Mouse (Mus musculus) thymus, adult 18-20 months (tissue): ENCODE measurements at regions not wholly inside any gene's neighbourhood (a gene's known extent, or its start where the extent isn't known, plus 50 kb on each side); places are given as distances from the start of the nearest gene placed in this dataset.

ENCODE experiments used
- DNase-seq, 2 experiments: peaks; one replicate each; pipeline ENCODE4 v3.0.0; 2022; ENCODE audit warnings: mixed read lengths in 2 of 2

DNA sequence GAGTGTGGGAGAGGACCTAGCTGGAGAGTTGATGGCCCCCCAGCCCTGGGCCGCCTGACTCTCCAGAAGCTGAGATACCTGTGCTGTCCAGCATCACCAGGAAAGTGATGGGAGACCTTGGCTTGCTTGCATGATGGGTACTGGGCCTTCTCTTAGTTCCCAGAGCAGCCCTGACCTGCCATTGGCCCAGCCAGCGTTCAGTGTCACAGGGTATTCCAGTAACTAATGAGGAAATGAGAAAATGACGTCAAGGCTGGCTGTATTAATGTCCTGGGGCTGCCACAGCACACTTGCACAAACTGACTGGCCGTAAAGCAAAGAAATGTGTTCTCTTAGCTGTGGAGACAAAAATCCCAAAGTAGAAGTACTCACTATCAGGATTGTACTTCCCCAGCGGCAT lies 307.5 kb downstream of the Tbc1d1 start:
- no peak for DNase-seq

DNA sequence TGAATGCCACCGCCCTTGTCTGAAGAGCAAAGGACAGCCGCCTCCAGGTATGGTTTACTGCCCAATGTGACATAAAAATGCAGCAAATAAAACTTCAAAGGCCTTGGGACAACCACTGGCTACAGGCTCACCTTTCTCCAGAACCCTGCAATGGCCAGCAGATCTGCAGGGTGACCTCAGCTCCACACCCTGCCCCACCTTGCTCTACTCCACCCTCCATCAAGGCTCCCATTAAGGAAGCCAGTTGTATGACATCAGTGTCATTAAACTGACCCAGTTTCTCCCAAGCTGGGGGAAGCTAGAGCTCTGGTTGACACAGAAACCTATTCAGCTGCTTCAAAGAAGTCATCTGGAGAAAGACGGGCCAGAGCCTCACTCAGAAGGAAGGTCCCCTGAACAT lies 310.2 kb downstream of the Tbc1d1 start:
- no peak for DNase-seq

DNA sequence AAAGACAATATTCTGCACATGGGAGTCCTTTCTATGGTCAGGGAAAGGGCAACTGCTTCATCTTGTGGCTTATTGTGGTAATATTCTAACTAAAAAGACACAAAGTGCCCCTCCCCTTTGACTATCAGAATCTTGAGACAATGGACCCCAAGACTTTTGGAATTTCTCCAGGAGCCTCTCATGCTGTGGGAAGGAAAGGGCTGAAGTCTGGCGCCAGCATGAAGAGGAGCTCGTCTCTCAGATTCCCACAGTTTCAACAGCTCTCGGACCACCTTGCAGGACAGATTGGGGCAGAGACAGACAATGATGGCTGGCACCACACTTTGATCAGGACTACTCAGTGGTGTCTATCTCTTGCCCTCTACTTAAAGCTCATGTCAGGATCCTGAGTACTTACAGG lies 311.8 kb downstream of the Tbc1d1 start:
- no peak for DNase-seq

DNA sequence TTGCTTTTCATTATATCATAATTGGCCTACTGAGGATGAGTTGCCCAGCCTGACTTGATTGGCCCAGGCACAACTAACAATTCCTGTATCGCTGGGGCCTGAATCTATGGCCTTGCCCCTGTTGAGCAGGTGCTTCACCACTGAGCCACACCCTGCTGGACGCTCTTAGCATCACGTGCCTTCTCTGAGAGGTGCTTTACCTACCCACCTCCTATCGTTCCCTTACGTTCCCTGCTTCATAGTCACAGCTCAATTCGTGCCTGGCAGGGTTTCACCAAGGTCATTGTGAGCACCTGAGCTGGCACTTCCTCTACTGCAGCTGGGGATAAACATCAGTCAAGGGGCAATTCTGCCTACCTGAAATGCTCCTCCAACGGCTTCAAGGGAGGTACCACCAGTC lies 312.2 kb downstream of the Tbc1d1 start:
- DNase-seq: no peak

DNA sequence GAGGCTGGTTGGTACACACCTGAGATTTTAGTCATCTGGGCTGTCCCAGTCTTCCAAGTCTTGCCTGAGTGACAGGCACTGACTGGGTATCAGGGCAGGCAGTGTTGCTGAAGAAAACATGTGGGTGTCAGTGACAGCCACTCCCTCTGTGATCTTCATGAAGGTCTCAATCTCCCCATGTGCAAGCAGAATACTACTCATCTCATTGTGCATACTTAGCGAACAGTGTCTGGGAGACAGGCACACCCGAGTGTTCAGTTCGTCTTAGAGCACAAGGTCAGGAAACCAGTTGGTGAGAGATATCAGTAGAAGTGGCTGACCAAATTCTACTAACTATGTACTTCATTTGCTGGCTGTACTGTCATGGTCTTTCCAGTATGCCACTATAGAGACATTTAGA lies 315.9 kb downstream of the Tbc1d1 start:
- DNase-seq: no peak

DNA sequence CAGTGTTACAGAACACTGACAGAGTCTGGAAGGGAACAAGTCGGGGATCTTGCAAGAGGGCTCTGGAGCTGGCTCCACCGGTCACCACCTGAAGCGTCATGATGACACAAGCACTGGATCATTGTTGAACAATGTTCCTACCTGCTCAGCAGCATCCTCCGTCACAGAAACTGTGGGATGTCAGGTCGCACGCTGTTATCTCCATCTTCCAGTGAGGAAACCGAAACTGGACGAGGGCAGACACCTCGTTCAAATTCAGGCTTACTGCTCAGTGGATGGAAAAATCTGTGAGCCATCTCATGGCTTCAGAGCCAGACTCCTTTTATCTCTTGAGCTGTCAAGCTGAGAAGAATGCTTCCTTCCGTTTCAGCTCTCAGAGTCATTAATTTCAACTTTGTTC lies 316.3 kb downstream of the Tbc1d1 start:
- no peak for DNase-seq

DNA sequence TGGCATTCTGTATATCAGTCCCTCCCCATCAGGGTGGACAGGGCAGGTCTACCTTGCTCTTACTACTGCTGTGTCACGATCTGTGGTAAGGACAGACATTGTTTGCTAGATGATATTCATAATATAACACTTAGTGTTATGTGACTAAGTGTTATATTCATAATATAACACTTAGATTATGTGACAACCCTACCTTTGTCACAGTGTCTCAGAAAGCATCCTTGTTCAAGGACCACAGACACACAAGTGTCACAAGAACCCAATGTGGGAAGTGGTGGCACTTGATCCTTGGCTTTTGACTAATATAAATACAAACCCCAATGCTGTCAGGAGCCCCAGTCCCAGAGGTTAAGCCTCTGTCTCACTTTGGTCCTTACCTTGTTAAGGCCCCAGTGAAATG lies 318.8 kb downstream of the Tbc1d1 start:
- no peak for DNase-seq

DNA sequence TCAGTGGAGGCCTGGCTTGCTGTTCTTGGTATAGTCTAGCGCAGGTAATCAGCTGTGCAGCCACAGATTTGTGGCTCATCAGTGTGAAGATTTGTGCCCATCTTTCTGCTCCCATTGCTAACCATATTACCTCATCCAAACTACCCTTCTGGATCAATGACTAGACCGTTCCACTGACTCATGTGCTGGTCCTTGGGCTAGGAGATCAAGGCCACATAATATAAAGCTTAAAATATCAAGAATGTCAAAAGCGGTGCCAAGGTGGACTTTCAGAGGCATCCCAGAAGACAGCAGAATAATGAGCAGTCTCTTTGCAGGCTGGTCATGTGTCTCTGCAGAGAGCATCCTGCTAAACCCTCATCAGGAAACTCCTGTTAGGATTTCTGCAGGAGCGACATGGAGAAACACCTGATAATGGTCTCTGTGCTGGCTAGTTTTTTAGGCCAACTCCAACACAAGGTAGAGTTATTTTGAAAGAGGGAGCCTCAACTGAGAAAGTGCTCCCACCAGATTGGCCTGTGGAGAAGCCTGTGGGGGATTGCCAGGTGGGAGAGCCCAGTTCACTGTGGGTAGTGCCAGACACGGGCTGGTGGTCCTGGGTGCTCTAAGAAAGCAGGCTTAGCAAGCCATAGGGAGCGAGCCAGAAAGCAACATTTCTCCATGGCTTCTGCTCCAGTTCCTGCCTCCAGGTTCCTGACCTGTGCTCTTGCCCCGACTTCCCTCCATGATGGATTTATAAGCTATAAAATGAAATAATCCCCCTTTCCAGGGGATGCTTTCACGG lies 319.8 kb downstream of the Tbc1d1 start:
- no peak for DNase-seq

DNA sequence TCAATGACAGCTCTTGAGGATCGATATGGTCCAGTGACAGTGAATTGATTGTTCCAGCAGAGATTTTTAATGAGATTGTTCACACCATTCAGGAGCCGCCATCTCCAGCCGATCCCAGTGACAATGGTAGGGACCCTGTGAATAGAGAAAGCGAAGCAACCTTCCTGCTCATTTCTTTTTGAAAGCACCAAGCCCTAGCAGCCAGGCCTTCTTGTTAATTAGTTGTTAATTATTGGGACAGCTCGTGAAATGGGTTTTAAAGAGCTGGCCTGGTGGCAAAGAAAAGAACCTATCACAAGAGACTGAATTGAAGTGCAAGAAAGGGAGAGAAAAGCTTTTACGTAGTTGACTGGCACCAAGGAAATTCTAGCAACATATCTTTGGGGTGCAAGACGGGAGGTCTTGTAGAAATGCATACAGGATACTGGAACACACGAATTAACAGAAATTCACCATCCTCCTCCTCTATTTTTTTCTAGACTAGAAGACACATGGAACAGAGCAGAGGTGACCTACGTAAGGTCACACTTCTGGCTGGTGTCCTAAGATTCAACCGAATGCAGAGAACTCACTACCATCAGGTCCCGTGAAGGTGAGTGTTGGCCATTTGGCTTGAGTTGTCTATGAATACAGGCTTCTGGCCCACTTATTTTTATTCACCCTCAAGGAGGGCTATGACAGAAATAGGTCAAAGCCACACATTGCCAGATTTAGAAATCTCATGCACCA lies 320.7 kb downstream of the Tbc1d1 start:
- no peak for DNase-seq

DNA sequence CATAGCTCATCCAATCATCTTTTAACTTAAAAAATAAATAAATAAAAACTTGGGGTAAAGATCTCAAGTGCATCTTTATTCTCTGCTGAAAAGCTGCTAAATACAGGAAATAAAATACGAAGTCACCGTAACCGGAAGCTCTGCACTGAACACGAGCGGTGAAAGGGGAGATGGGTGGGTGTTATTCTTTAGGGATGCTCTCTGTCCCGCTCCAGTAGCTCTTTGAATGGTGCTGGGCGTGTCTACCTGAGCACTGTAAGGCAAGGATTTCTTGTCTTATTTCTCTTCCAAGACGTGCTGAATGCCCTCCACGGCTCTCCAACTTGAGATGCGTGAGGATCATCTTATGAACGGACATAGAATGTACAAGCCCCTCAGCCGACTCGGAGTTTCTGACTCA lies 322.0 kb downstream of the Tbc1d1 start:
- no peak for DNase-seq

DNA sequence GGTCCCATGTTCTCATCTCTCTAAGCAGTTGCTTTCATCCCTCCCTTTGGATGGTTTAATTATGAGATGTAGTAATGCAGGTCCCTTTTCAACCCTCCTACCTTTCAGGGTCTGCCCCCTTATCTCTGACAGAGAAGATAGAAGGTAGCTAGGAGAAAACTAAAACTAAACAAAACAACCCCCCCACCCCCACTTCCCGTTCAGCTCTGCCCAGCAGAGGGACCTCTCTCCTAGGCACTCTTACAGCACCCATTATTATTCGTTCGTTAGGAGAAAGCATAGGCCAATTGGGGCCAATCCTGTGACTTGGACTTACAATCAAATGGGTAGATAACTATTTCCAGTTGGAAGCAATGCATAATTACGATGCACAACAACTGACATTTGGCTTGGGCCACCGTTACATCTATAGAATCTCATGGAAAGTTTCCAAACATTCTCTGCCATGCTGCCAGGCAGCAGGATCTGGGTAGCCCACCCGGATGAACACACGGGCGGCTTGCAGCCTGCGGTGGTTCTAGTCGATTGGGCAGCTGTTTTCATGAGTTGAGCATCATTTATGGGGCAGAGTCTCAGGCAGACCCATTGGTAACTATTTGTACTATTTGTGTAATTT lies 322.6 kb downstream of the Tbc1d1 start:
- DNase-seq: no peak

DNA sequence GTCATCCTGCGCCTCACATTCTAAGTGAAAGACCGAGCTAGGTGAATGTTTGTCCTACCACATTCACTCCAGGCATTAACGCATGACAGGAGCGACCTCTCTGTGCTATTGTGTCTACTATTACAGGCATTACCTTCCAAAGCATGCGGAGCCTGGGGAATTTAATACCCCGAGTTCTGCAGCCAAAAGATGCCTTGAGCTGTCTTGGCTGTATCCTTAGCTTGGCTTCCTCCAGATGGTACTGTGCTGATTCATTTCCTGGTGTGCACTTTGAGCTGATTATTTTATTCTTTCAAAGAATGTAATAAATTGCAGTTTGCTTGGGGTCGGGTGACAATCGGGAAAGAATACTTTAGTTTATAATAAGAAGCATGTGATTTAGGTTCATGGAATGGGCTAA lies 323.2 kb downstream of the Tbc1d1 start:
- DNase-seq: no peak

DNA sequence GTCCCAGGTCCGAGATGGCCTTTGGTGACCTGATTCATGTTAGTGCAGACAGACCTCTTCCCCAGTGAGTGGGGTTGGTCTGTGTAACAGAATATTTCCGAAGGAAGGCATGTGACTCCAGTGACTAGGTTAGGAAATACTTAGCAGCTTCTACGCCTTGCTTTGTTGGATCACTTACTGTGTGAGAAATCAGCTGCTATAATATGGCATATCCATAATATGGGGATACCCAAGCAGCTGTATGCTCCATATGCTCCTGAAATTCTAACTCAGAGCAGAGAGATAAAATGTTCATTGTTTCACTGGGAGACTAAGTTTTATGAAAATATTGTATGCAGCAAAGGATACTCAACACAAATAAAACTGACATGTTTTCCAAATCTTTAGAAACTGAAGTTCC lies 318.1 kb upstream of the Klf3 start:
- no peak for DNase-seq

DNA sequence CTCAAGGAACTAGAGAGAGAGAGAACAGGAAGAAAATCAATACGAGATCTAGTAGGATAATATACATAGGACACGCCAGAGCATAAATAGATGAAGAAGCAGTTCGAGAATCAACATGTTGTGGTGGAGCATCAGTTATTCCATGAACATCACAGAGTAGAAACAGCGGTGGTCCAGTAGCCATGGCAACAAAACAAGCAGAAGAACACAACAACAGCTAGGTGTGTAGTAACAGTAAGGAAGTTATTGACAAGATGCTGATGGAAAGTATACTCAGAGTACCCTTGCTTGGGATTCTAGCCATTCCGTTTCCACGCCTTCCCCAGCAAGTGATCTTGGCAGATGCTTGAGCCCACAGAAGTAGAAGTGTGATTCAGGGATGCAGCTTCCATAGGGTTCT lies 317.3 kb upstream of the Klf3 start:
- DNase-seq: no peak

DNA sequence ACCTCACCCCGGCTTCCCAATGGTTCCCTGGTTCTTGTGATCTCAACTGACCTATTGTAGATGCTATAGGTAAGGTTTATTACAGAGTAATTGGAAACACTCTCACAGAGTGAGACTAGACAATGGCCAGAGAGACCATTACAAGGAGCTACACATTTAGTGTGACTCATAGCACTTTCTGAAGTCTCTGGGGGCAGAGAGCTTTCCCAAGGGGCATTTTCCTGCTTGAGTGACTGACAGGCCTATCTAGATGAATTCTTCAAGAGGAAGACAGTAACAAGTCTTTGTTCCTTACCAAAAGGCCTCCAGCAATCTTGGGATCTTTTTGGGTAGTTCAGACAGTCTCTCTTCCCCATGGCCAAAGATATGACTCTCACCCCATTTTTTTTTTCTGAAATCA lies 316.4 kb upstream of the Klf3 start:
- no peak for DNase-seq

DNA sequence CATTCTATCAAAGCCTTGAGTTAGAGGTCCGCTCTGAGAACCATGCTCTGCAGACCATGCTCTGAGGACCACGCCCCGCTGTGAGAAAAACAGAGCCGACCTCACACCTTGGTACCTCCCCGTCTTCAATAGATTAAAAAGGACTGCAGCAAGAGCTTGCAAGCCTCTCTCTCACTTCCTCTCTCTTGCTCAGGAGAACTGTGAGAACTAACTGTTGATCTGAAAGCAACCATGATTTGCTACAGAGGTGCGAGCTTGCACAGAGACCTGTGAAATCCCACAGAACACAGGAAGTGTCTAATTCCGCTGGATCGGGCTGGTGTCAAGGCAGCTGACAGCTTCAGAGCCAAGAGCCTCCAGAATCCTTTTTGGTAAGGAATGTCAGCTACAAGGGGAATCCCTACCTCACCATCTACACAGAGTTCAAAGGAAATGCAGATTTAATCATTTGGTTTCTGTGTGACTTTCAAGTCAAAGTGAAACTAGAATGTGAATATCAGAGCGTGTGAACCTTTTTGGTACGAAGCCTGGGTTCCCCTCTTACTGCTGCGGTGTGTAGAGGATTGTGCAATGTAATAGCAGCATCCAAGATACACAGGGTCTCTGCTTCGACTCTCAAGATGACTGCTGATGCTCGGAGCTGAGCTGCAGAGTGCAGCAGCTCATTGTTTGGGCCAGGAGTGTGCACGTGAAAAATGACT lies 315.3 kb upstream of the Klf3 start:
- peak; percentile 48 to 70 for DNase-seq

DNA sequence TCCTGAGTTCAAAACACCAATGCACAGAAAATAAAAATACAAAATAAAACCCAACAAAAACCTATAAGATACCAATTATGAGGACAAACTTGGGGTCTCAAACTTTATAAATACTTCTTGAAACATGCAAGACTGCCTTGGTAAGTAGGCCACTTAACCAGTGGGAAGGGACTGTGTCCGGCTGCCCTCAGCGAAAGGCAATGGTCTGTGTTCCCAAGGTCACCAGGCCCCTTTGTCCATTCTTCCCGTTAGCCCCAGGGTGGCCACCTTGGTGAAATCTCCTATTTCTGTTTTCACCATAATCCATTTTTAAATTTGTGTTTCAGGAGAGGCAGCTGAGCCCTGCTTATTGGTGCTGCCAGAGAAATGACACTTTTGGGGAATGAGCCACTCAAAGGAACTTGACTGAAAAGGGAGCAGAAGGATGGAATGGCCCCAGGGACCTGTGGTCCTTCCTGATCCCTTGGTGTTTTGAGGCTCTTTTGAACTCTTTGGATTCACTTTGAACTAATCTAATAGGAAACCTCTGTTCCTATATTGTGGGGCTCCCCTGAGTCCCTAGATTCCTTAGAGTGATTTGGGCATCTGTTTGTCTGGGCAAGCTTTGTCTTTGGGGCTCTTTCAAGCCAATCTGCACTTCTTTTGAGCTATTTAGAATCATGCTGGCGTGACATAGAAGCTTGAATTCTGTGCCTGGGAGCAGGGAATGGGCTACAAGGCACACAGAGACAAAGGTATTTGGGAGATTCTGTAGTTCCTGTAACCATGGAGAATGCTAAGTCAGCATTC lies 313.3 kb upstream of the Klf3 start:
- DNase-seq: no peak

DNA sequence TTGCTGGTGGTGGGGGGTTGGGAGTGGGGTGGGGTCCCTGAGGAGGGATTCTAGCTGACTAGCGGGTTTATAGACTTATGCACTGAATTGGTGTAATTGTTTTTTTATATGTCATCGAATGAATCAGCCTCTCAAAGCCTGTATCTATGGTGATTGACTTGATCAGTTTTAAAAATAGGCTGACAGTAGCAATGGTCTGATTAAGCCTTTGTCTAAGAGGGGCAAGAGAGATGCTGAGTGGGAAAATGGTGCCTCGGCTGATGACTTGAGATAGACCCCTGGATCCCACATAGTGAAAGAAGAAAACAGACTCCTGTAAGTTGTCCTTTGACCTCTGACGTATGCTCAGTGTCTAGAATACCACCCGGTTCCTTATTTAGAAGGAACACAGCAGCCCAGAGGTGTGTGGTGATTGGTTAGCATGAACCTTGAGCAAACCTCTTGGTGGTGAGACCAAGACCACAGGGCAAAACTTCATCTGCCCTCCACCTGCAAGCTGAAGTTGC lies 312.7 kb upstream of the Klf3 start:
- no peak for DNase-seq

DNA sequence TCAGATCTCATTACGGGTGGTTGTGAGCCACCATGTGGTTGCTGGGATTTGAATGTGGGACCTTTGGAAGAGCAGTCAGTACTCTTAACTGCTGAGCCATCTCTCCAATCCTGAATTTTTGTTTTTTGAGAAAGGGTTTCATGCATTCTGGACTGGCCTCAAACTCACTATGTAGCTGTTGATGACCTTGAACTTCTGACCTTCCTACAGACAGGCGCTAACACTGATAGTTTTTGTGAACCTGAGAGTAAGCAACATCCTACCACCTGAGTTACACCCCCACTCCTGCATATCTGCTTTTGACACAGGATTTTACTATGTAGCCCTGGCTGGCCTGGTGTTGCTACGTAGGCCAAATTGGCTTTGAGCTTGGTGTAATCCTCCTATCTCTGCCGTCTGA lies 308.8 kb upstream of the Klf3 start:
- DNase-seq: no peak

DNA sequence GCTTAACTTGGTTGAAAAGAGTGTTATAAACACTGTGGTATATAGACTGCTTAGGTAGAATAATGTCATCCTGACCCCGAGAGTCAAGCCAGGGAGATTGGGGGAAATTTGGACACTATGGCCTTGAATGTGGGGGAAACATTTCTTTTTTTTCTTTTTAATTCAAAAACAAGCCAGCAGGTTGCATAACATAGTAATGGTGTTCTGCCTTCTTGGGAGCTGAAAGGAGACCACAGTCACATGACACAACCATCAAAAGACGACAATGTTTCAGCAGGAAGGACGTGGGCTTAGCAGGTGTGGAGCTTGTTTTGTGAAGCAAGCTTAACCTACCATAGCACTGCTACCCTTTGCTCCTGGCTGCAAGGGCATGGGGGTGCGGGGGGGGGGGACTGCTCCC lies 306.3 kb upstream of the Klf3 start:
- peak; percentile 59 to 83 for DNase-seq

DNA sequence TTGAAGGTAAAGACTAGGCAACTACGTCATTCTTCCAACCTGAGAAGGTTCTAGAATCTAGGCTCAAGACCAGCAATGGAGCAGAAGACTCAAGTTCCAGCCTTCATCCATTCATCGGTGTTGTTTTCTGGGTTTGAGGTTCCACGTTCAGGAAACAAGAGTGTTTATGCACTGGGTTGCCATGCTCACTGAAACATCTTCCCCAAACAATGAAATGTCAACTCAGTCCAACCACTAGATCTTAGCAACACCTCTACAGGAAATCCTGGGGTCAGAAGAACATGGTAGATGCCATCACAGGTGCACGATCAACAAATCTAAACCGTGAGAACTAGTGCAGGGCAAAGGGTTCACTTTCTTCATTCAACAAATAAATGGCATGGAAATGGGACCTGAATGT lies 304.8 kb upstream of the Klf3 start:
- DNase-seq: no peak

DNA sequence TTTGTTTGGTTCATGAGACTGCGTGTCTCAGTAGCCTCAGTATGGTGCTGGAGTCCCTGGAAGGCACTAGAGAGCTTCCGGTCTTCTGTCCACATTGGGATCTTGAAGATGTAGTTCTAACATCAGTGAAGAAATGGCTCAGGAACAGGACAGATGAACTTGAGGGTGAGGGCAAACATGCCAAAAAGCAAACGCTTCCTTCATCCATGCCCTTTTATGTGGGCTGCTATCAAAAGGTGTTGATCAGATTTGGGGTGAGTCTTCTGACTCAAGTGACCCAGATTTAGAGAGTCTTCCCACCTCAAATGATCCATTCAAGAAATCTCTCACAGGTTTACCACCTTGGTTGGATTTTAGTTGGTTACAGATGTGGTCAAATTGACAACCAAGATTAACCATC lies 304.1 kb upstream of the Klf3 start:
- DNase-seq: no peak

DNA sequence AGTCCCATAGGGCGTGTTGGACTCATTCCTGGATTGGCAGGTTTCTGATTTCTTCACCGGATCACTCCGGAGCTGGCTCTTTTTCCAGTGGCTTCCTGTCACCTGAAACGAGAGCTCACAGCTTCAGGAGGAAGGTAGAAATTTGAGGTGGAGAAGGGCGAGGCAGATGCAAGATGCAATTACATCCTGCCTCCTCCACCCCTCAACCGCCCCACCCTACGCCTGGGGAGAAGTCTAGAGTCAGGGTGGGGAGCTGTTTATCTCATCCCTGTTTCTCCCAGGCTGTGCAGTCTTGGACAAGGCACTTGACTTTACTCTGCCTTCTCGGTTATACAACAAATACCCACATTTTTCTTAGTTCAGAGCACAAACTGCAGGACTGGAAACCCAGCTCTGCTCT lies 302.8 kb upstream of the Klf3 start:
- no peak for DNase-seq
